Mouse (Mus musculus) CD8-positive naive resting alpha-beta T cell, adult 2 months (primary cell): ENCODE data around the gene Mllt3.
"Not testable (repeated sequence)": the region's sequence is repeated elsewhere in the genome, so short reads cannot be mapped to it uniquely, and the experiment has no call there.

Experiments used
- DNase-seq, 2 experiments: peaks; one replicate each; pipeline ENCODE4 v3.0.0; 2022; ENCODE audit warnings: low read depth in 2 of 2, low spot score in 2 of 2

The Mllt3 gene

GRCm38 (mm10) chr4:88012774-88013173 is 20.4 kb downstream of the Mllt3 start:
- no peak for DNase-seq

GRCm38 (mm10) chr4:88011870-88012572 is 21.1 kb downstream of the Mllt3 start:
- no peak for DNase-seq

- no peak for DNase-seq
These were observed 22.7 kb downstream of the Mllt3 start for GRCm38 (mm10) chr4:88010441-88010840.

DNA sequence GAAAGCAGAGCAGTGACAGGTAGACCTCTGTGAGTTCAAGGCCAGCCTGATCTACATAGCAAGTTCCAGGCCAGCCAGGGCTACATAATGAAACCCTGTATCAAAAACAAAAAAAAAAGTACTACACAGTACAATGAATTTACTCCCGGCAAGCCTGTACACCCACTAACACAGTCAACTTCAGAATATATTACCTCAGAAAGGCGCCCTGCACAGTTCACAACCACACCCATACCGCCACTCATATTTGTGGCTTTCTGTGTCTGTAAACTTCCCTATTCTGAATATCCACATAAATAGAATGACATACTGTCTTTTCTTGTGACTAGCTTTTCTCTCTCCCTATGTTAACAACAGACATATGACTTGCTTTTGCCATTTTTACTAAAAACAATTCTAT is 27.4 kb downstream of the Mllt3 start:
- no peak for DNase-seq

DNA sequence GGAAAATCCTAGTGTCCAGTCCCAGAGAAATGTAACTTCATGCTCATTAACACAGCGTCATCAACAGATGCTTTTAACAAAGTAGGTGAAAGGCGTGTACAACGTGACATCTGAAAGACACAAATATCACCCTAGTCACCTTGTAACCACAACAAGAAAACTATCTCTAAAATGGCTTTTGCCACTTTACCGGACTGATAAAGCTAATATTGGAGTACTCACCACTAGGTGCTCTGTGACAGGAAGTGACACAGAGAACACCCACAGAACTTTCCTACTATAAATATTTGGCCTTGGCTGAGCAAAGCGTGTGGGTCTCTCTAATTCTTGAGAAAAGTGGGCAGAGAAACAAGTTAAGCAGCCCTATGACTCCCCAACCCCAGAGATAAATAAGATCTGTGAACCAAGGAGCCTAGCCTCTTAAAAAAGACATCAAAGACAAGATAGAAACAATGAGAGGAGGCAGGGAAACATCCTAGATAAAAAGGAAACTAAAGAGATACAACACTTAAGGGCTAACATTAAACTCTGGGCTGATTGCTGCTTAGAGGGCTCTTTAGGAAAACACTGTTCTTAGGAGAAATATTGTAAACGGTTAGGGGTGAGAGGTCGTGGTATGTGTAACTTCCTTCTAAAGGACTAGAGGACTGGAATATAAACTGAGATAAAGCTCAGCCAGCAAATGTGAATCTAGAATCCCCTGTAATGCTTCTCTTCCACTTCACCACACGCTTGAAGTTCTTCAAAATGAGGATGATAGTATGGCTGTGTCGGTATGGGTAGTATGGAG is 29.8 kb downstream of the Mllt3 start:
- no peak for DNase-seq

GRCm38 (mm10) chr4:87991710-87992109 is 41.5 kb downstream of the Mllt3 start:
- DNase-seq: no peak

DNA sequence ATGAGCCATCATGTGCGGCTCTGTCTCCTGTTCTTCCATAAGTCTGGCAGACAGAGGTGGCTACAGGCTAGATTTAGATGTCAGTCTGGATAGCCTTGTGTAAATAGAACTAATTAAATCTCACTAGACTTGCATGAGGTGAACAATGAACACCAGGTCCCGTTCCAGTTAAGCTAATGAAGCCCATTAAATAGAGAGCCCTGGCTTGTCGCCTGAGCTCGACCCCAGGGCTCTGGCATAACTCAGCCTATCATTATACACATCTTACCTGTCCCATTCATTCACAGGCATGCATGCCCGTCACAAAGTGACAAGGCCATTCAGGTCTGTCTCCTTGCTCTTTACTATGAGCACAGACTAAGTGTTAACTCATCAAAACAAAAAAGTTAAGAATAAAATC is 42.2 kb downstream of the Mllt3 start:
- DNase-seq: no peak

DNA sequence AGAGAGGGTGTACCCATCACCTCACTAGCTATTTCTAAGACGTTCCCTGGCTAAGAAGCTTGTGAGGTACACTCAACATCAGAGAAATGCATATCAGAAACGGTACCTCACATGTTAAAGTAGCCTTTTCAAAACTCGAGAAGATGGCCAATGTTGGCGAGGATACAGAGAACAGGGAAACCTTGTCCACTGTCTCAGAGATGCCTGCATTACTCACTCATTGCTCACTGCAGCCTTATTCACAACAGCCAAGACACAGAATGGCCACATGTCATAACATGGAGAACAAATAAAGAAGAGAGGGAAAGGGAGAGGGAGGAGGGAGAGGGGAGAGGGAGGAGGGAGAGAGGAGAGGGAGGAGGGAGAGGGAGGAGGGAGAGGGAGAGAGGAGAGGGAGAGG is 47.9 kb downstream of the Mllt3 start:
- no peak for DNase-seq

GRCm38 (mm10) chr4:87984589-87984988 is 48.6 kb downstream of the Mllt3 start:
- DNase-seq: no peak

GRCm38 (mm10) chr4:87984091-87984490 is 49.1 kb downstream of the Mllt3 start:
- DNase-seq: no peak

- no peak for DNase-seq
These were observed 50.6 kb downstream of the Mllt3 start for GRCm38 (mm10) chr4:87982578-87982977.

- no peak for DNase-seq
These were observed 55.2 kb downstream of the Mllt3 start for GRCm38 (mm10) chr4:87977820-87978448.

DNA sequence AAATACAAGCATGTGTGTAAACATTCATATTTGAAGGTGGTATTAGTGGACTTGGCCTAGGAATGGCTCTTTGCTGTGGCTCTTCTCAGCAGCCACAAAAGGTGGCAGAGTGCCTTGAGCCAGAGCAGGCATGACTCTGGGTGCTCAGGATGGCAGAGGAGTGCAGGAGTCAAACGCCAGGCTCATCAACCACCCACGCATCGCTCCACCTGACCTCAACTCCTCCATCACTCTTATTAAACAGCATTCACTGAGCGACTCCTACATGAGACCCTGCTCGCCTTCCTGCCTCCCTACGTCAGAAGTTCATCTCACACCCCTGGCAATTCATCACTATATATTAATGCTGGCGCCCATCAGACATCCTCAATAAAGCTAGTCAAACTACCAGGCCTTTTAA is 67.3 kb downstream of the Mllt3 start:
- DNase-seq: no peak

DNA sequence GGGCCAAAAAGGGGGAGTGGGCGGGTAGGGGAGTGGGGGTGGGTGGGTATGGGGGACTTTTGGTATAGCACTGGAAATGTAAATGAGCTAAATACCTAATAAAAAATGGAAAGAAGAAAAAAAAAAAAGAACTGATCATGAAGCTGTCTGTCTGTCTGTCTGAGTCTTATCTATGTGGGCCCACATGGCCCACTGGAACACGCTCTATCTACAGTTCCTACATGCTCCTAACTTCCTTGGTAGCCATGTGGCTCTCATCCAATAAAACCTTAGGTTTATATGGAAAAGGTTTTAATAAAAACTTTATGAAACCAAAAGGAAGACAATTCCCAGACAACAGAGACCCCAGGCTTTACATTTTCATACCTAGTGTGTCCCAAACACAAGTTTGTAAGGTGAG is 68.3 kb downstream of the Mllt3 start:
- DNase-seq: not testable (repeated sequence)

GRCm38 (mm10) chr4:87963773-87964076 is 69.4 kb downstream of the Mllt3 start:
- no peak for DNase-seq

DNA sequence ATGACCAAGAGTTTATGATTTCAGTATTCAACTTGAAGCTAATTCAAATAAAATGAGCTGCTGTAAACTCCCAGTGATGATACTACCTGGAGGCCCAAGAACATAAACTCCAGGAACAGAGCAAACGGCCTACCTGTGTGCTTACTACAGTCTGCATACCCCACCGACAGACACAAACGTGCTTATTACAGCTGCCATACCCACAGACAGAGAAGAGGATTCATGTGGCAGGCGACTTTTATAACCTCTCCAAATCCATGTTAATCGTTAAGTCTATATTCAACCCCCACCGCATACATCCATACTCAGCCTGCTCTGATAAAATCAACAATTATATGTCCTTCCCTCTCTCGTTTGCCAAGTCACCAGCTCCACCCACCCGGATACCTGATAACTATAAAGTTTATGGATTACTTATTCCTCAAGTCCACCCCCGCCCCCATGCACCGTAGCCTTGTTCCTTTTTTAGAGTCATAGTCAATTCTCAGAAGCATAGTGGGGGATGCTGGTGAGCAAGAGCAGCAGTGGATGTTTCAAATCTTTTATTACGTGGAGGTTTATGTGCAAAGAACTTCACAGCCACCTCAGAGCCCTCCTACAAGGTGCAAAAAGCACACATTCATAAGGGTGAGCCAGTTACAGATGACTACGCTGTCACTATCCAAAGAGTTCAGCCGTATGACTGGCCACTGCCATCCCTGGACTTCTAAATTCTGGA is 70.0 kb downstream of the Mllt3 start:
- no peak for DNase-seq

DNA sequence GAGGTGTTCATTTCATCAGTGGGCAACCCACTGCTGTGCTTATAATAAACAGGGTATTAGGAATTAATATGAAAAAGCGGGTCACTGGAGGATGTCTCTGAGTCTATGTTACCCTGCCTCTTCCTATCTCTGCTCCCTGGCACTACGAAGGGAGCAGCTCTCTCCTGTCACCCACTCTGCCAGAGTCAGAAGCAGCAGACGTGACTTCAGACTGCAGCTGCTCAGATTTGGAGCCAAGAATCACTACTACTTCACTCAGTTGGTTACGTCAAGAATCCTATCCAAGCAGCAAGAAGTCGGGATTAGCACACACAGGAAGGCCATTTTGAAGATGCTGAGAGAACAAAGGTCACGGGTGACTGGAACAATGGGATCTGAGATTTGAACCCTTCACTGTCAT is 71.3 kb downstream of the Mllt3 start:
- DNase-seq: no peak

DNA sequence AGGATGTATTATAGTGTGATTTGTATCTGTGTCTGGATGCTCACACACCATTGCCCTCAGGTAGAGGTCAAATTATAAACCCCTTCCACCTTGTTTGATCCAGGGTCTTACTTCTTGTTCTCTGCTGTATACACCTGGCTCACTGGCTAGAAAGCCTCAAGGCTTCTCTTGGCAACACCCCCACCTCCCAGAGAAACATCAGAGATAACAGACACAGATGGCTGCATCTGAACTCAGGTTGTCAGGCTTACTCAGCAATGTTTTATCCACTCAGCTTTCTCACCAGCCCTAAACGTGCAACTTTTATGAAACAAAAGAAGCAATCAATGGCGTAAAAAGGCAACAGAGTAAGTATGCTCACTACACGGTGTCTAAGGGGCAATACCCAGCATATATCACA is 75.3 kb downstream of the Mllt3 start:
- no peak for DNase-seq

GRCm38 (mm10) chr4:87957198-87957597 is 76.0 kb downstream of the Mllt3 start:
- no peak for DNase-seq

DNA sequence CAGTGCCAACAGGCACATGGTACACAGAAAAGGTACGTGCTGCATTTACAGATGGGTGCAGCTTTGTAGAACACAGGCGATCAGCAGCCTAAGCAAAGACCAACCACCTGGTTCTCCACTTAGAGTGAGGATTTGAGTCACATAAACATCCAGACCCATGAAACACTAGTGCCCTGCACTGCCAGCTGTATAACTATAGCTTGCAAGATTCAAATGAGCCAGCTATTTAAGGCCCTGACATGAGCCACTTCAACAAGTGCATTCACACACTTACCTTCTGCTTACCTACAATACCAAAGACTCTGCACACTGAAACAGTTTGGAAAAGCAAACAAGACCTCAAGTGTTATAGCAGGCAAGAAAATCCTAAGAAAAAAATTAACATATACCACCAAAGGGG is 78.0 kb downstream of the Mllt3 start:
- DNase-seq: no peak

DNA sequence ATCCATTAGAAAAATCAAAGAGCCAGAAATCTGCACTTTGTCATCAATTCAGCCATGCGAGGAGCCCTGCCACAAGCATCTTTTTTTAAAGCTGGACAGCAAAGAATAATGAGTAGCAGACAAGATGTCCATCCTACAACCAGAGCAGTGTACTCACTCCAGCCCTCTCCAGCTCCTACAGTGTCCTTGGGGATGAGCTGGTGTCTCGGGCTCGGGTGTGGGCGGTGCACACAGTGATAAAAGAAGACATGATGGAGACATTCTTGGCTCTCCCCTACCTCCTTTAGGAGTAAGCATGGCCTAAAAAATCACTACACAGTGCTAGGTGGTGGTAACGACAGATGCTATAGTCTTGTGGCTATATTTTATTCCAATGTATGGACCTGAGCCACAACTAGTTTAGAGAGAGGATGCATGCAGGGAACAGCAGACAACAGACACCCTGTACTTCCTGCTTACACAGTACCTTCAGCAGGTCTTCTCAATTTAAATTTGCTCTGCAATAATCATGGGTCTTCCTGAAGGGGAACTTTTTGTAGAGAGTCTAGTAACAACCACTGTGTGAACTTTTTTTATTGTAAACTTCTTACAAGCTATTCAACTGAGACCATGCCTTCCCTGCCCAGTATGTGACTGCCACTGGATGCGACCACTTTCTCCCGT is 78.6 kb downstream of the Mllt3 start:
- DNase-seq: no peak
